Mouse (Mus musculus) MEL (cell line): ENCODE measurements at regions not wholly inside any gene's neighbourhood (a gene's known extent, or its start where the extent isn't known, plus 50 kb on each side); places are given as distances from the start of the nearest gene placed in this dataset.

Experiments used
- DNase-seq: peaks from one replicate; pipeline ENCODE4 v3.0.0; 2011; ENCODE audit warnings: low read depth, low spot score
- H3K27ac ChIP-seq: 2 replicates; pipeline ENCODE4 v1.5.1; 2012; ENCODE audit warnings: low read depth, mild to moderate bottlenecking, control low read depth, low read length, moderate library complexity; ENCODE audit not compliant: control insufficient read depth
- H3K27me3 ChIP-seq, 2 experiments: fragments of 150-350 bp in 1 of 2; sonication (generic) in 1 of 2; 2 replicates each; pipeline ENCODE4 v1.6.1; 2012; ENCODE audit warnings: low read length in 2 of 2, mild to moderate bottlenecking in 2 of 2, improper control_type of control experiment in 1 of 2, moderate library complexity in 1 of 2; ENCODE audit not compliant: insufficient read depth in 2 of 2, control insufficient read depth in 1 of 2
- H3K36me3 ChIP-seq, 2 experiments: 2 replicates each; pipeline ENCODE4 v1.6.1; 2012 to 2014; ENCODE audit warnings: low read length in 2 of 2, improper control_type of control experiment in 1 of 2, inconsistent platforms in 1 of 2, mild to moderate bottlenecking in 1 of 2; ENCODE audit not compliant: insufficient read depth in 2 of 2, control insufficient read depth in 1 of 2
- H3K4me1 ChIP-seq, 2 experiments: fragments of 150-350 bp in 1 of 2; sonication (generic) in 1 of 2; 2 replicates each; pipeline ENCODE4 v1.6.1; 2012; ENCODE audit warnings: low read length in 2 of 2, improper control_type of control experiment in 1 of 2, mild to moderate bottlenecking in 1 of 2; ENCODE audit not compliant: insufficient read depth in 2 of 2, control insufficient read depth in 1 of 2
- H3K4me3 ChIP-seq, 2 experiments: fragments of 150-350 bp in 1 of 2; sonication (generic) in 1 of 2; 2 replicates each; pipeline ENCODE4 v1.5.1; 2012; ENCODE audit warnings: low read depth in 2 of 2, low read length in 2 of 2, mild to moderate bottlenecking in 2 of 2, moderate library complexity in 2 of 2, control low read depth in 1 of 2, improper control_type of control experiment in 1 of 2; ENCODE audit not compliant: control insufficient read depth in 1 of 2, insufficient read depth in 1 of 2
- H3K79me2 ChIP-seq: 2 replicates; pipeline ENCODE4 v1.6.1; 2012; ENCODE audit warnings: mild to moderate bottlenecking, low read length, moderate library complexity; ENCODE audit not compliant: control insufficient read depth, poor library complexity, insufficient read depth
- H3K9ac ChIP-seq: 2 replicates; pipeline ENCODE4 v1.6.1; 2012; ENCODE audit warnings: low read depth, mild to moderate bottlenecking, control low read depth, low read length, moderate library complexity; ENCODE audit not compliant: control insufficient read depth, poor library complexity, severe bottlenecking
- H3K9me3 ChIP-seq: fragments of 150-350 bp; sonication (generic); replicated peaks from 2 replicates; pipeline ENCODE4 v1.6.1; 2012; ENCODE audit warnings: mild to moderate bottlenecking, low read length, improper control_type of control experiment, moderate library complexity; ENCODE audit not compliant: insufficient read depth
- BHLHE40 ChIP-seq: IDR thresholded peaks from 2 replicates; pipeline ENCODE4 v1.6.1; 2012; ENCODE audit warnings: low read depth, mild to moderate bottlenecking, inconsistent platforms, low read length, improper control_type of control experiment, borderline replicate concordance
- CHD1 ChIP-seq: IDR thresholded peaks from 2 replicates; pipeline ENCODE4 v1.6.1; 2012; ENCODE audit warnings: low read depth, mild to moderate bottlenecking, inconsistent platforms, low read length, improper control_type of control experiment
- CHD2 ChIP-seq: IDR thresholded peaks from 2 replicates; pipeline ENCODE4 v1.6.1; 2011; ENCODE audit warnings: low read length, improper control_type of control experiment
- E2F4 ChIP-seq: IDR thresholded peaks from 2 replicates; pipeline ENCODE4 v1.6.1; 2011; ENCODE audit warnings: low read depth, low read length, improper control_type of control experiment, borderline replicate concordance
- ELF1 ChIP-seq: IDR thresholded peaks from 2 replicates; pipeline ENCODE4 v1.6.1; 2014; ENCODE audit warnings: low read depth, mild to moderate bottlenecking, inconsistent platforms, low read length, improper control_type of control experiment, moderate library complexity
- ETS1 ChIP-seq: IDR thresholded peaks from 2 replicates; pipeline ENCODE4 v1.6.1; 2012; ENCODE audit warnings: low read depth, mild to moderate bottlenecking, inconsistent platforms, low read length, improper control_type of control experiment, moderate library complexity
- GABPA ChIP-seq: IDR thresholded peaks from 2 replicates; pipeline ENCODE4 v1.6.1; 2012; ENCODE audit warnings: low read depth, mild to moderate bottlenecking, inconsistent platforms, low read length, improper control_type of control experiment, moderate library complexity
- JUND ChIP-seq: IDR thresholded peaks from 2 replicates; pipeline ENCODE4 v1.6.1; 2011; ENCODE audit warnings: low read depth, mild to moderate bottlenecking, improper control_type of control experiment, low read length
- KAT2A ChIP-seq: conservative IDR thresholded peaks from 2 replicates; pipeline ENCODE4 v1.6.1; 2012; ENCODE audit warnings: low read depth, low read length, improper control_type of control experiment, inconsistent platforms
- MAFK ChIP-seq: IDR thresholded peaks from 2 replicates; pipeline ENCODE4 v1.6.1; 2011; ENCODE audit warnings: low read depth, mild to moderate bottlenecking, low read length, improper control_type of control experiment, borderline replicate concordance
- MAZ ChIP-seq: IDR thresholded peaks from 2 replicates; pipeline ENCODE4 v1.6.1; 2012; ENCODE audit warnings: low read depth, mild to moderate bottlenecking, inconsistent platforms, low read length, improper control_type of control experiment
- MXI1 ChIP-seq: IDR thresholded peaks from 2 replicates; pipeline ENCODE4 v1.6.1; 2011; ENCODE audit warnings: mild to moderate bottlenecking, low read depth, low read length, improper control_type of control experiment
- NELFE ChIP-seq: IDR thresholded peaks from 2 replicates; pipeline ENCODE4 v1.6.1; 2011; ENCODE audit warnings: low read depth, low read length, improper control_type of control experiment
- NRF1 ChIP-seq: IDR thresholded peaks from 2 replicates; pipeline ENCODE4 v1.6.1; 2014; ENCODE audit warnings: low read depth, mild to moderate bottlenecking, inconsistent platforms, low read length, improper control_type of control experiment, moderate library complexity; ENCODE audit not compliant: poor library complexity, insufficient read depth, severe bottlenecking
- RCOR1 ChIP-seq: IDR thresholded peaks from 2 replicates; pipeline ENCODE4 v1.6.1; 2012; ENCODE audit warnings: low read depth, mild to moderate bottlenecking, inconsistent platforms, low read length, improper control_type of control experiment
- SIN3A ChIP-seq: IDR thresholded peaks from 2 replicates; pipeline ENCODE4 v1.6.1; 2012; ENCODE audit warnings: low read length, improper control_type of control experiment, inconsistent platforms
- SMC3 ChIP-seq: IDR thresholded peaks from 2 replicates; pipeline ENCODE4 v1.6.1; 2011; ENCODE audit warnings: low read depth, low read length, improper control_type of control experiment
- TAL1 ChIP-seq: IDR thresholded peaks from 2 replicates; pipeline ENCODE4 v1.6.1; 2012; ENCODE audit warnings: mild to moderate bottlenecking, inconsistent platforms, low read length, moderate library complexity, mixed read lengths
- TBP ChIP-seq: IDR thresholded peaks from 2 replicates; pipeline ENCODE4 v1.8.0; 2011; ENCODE audit warnings: low read depth, low read length, improper control_type of control experiment
- TCF12 ChIP-seq: IDR thresholded peaks from 2 replicates; pipeline ENCODE4 v1.6.1; 2014; ENCODE audit warnings: low read depth, mild to moderate bottlenecking, inconsistent platforms, low read length, improper control_type of control experiment, moderate library complexity
- UBTF ChIP-seq: IDR thresholded peaks from 2 replicates; pipeline ENCODE4 v1.6.1; 2012; ENCODE audit warnings: low read depth, mild to moderate bottlenecking, inconsistent platforms, low read length, improper control_type of control experiment, moderate library complexity, borderline replicate concordance; ENCODE audit not compliant: insufficient read depth
- USF1 ChIP-seq: IDR thresholded peaks from 2 replicates; pipeline ENCODE4 v1.6.1; 2014; ENCODE audit warnings: low read depth, mild to moderate bottlenecking, inconsistent platforms, low read length, improper control_type of control experiment, moderate library complexity
- ZKSCAN1 ChIP-seq: IDR thresholded peaks from 2 replicates; pipeline ENCODE4 v1.6.1; 2012; ENCODE audit warnings: low read depth, mild to moderate bottlenecking, inconsistent platforms, low read length, improper control_type of control experiment, moderate library complexity
- ZNF384 ChIP-seq: IDR thresholded peaks from 2 replicates; pipeline ENCODE4 v1.6.1; 2012; ENCODE audit warnings: low read depth, mild to moderate bottlenecking, inconsistent platforms, low read length, improper control_type of control experiment

GRCm38 (mm10) chr11:37830975-37831374 lies 595.2 kb upstream of the Tenm2 start:
- no peak for DNase-seq
- no peak overlapping the region for H3K9ac ChIP-seq
- H3K4me1 ChIP-seq: no peaks in the 10 kb centered on the region
- no peak overlapping the region for H3K27ac ChIP-seq
- no peaks in the 10 kb centered on the region for H3K9me3 ChIP-seq
- no peaks in the 10 kb centered on the region for H3K27me3 ChIP-seq
- H3K4me3 ChIP-seq: no peak overlapping the region
- H3K79me2 ChIP-seq: no peaks in the 10 kb centered on the region
- TF ChIP-seq E2F4: no peak
- no peak for TF ChIP-seq KAT2A
- no peak for TF ChIP-seq ELF1
- TF ChIP-seq CHD2: no peak
- TF ChIP-seq CHD1: no peak
- no peak for TF ChIP-seq TBP
- TF ChIP-seq MAZ: no peak
- no peak for TF ChIP-seq NELFE
- no peak for TF ChIP-seq TAL1
- TF ChIP-seq GABPA: no peak
- TF ChIP-seq SMC3: no peak
- no peak for TF ChIP-seq TCF12
- no peak for TF ChIP-seq RCOR1
- no peak for TF ChIP-seq ETS1
- TF ChIP-seq SIN3A: no peak
- TF ChIP-seq BHLHE40: no peak
- no peak for TF ChIP-seq MXI1
- no peak for TF ChIP-seq JUND
- TF ChIP-seq NRF1: no peak
- no peak for TF ChIP-seq ZKSCAN1
- TF ChIP-seq, all 39 proteins: peak for 0
- H3K36me3 ChIP-seq: no peaks in the 10 kb centered on the region

DNA sequence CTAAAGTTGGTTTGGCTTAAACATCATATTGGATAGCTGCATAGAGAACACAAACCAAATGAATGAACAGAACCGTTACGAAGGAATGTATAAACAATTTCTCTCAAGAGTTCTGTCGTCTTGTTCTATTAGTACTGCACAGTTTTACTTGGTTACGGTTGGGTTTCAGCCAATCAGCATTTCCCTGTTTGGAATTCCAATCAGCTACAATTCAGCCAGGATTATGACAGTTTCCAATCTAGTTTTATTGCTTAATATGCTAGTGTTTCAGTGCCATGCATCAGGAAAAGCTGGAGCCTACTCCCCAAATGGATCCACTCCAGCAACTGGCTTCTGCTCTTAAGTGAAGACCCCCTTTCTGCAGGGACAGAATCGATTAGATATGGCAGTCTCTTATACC lies 571.0 kb upstream of the Tenm2 start:
- Histone ChIP-seq H3K4me1 (no peaks in the 10 kb centered on the region), H3K4me3 (no peak overlapping the region), H3K27ac (no peak overlapping the region), H3K9me3 (no peaks in the 10 kb centered on the region), H3K27me3 (no peaks in the 10 kb centered on the region), H3K9ac (no peak overlapping the region), H3K79me2 (no peaks in the 10 kb centered on the region), H3K36me3 (no peaks in the 10 kb centered on the region)
- no peak for DNase-seq
- TF ChIP-seq USF1 (no peak), MAFK (no peak), E2F4 (no peak), GABPA (no peak), TCF12 (no peak), ZNF384 (no peak), UBTF (no peak)
